30 mouse cellular contexts compared by ENCODE assay signal in genomic region chr11:100147566-100148353, GRCm38 (mm10). TPM values are rescaled to one million over a fixed set of nuclear protein-coding genes. Genes with fewer than 3 reads are reported as not detected.
DNase-seq lines count a peak whose midpoint lies in the region; ATAC-seq and TF ChIP-seq lines count a peak whose summit lies in the region.
"Had no signal": no experiment of that assay in that cellular context is flagged by ENCODE, and none has a peak within 500 bp of the region (broad histone marks: within the 10 kb centered on the region; RNA-seq: fewer than 3 reads in every experiment).

No protein-coding gene starts in this region.

- H3K27ac ChIP-seq in heart, embryonic 11.5 days (ENCODE audit: low read depth, low read length) = no peak overlapping the region
- H3K27ac ChIP-seq: embryonic facial prominence, embryonic 12.5 days; forebrain, embryonic 15.5 days; hindbrain, embryonic 15.5 days; kidney, postnatal 0 days; limb, embryonic 10.5 days had no signal

- H3K4me1 ChIP-seq in heart, embryonic 11.5 days (ENCODE audit: control insufficient read depth, insufficient read depth, low read length) = peaks cover 26% of the 10 kb centered on the region

- CTCF ChIA-PET in Patski (lab: Charles Lee) = interaction anchor here (1.5 kb wide), 1 partner anchor 10 kb away, joined by 4 read pairs; no protein-coding TSS in a partner anchor

- ATAC-seq in heart, embryonic 11.5 days (replicated peaks; ENCODE audit: insufficient number of reproducible peaks, low FRiP score, low TSS enrichment) = no peak
- peak; percentile 46 for ATAC-seq in Patski
- ATAC-seq: forebrain, embryonic 15.5 days; midbrain, embryonic 16.5 days had no signal

- POLR2A ChIA-PET in Patski (lab: Charles Lee) = no interaction called here

- H3K9me3 ChIP-seq in heart, embryonic 11.5 days (replicated peaks; ENCODE audit: control insufficient read depth, low read length) = no peaks in the 10 kb centered on the region
- H3K9me3 ChIP-seq: embryonic facial prominence, embryonic 12.5 days; forebrain, embryonic 15.5 days; hindbrain, embryonic 15.5 days; limb, embryonic 10.5 days had no signal

- no peaks in the 10 kb centered on the region for H3K36me3 ChIP-seq in heart, embryonic 11.5 days (ENCODE audit: control insufficient read depth, insufficient read depth, low read length)
- H3K36me3 ChIP-seq: embryonic facial prominence, embryonic 12.5 days; forebrain, embryonic 15.5 days; hindbrain, embryonic 15.5 days; limb, embryonic 10.5 days had no signal

- 0 out of 2 replicates have a peak overlapping the region, but pooled peaks have one; percentile 10 for H3K9ac ChIP-seq in heart, embryonic 11.5 days (ENCODE audit: low read depth, low read length)
- H3K9ac ChIP-seq: embryonic facial prominence, embryonic 12.5 days; forebrain, embryonic 15.5 days; hindbrain, embryonic 15.5 days had no signal

- no peak for DNase-seq in heart, adult 8-10 months (ENCODE audit: low spot score)
- no peak for DNase-seq in Patski (ENCODE audit: low read depth, low spot score)
- peak; percentile 23 for DNase-seq in mesoderm, embryonic 11.5 days (ENCODE audit: low read depth, low spot score)
- peak; percentile 52 for DNase-seq in yolk sac, embryonic 10.5 days (ENCODE audit: low spot score)
- no peak for DNase-seq in ovary, postnatal 36 days (ENCODE audit: low spot score)
- no peak for DNase-seq in right cerebral cortex, postnatal 36 days (ENCODE audit: low spot score in 2 of 2)
- DNase-seq: adrenal gland, postnatal 14 days; B cell, adult 2 months; cerebellum, adult 11 months; cerebellum, postnatal 10 days; gastrocnemius, postnatal 25 days; heart, postnatal 4 days; kidney, adult 18-20 months; lung, adult 18-20 months; lung, postnatal 36 days; retina, postnatal 1 day; thymus, adult 2 months had no signal

- 32% methylated on average over 5 of the region's 5 CpGs for WGBS in heart, embryonic 11.5 days (ENCODE audit: insufficient replicate concordance)

- in situ Hi-C loops in Patski (cut with MboI; ENCODE audit: low pct_unique_long_range_greater_than_20kb) = no loop called here

- peaks cover 14% of the 10 kb centered on the region for H3K27me3 ChIP-seq in heart, embryonic 11.5 days (ENCODE audit: control insufficient read depth, insufficient read depth, low read length)
- no peaks in the 10 kb centered on the region for H3K27me3 ChIP-seq in Patski

- no peak overlapping the region for H3K4me2 ChIP-seq in heart, embryonic 11.5 days
- H3K4me2 ChIP-seq: embryonic facial prominence, embryonic 12.5 days; forebrain, embryonic 15.5 days; hindbrain, embryonic 15.5 days had no signal

- no peak overlapping the region for H3K4me3 ChIP-seq in heart, embryonic 11.5 days (ENCODE audit: low read depth, low read length)
- H3K4me3 ChIP-seq: embryonic facial prominence, embryonic 12.5 days; forebrain, embryonic 15.5 days; hindbrain, embryonic 15.5 days; limb, embryonic 10.5 days had no signal

- TF ChIP-seq CTCF in Patski (IDR thresholded peaks at IDR 0.05) = no peak

RNA-seq across cellular contexts. Expression of gene Krt19, which starts 0.7 kb away (rescaled TPM):
- polyA plus RNA-seq in heart, embryonic 11.5 days (2014; fragmentation: Nextera tagmentation; extraction: Ambion mirVana) = 48.4 and 69.2 TPM in 2 replicates
- 1 to 10 TPM; 4.6 to 9.6 (median 6.7) TPM for total RNA-seq in heart, adult 8-10 months (2022)
- polyA plus RNA-seq in Patski (2021) = not detected
- total RNA-seq: left cerebral cortex, adult 18-20 months; megakaryocyte-erythroid progenitor cell, adult 5-6 weeks had no signal

RNA-seq across cellular contexts. Expression of gene Krt15, which starts 12.0 kb away (rescaled TPM):
- polyA plus RNA-seq in heart, embryonic 11.5 days (2014; fragmentation: Nextera tagmentation; extraction: Ambion mirVana) = 0.17 and 0.24 TPM in 2 replicates
- total RNA-seq in heart, adult 8-10 months (2022) = under 1 TPM in 1 of 4 experiments, not detected in 3; 0.92 TPM
- polyA plus RNA-seq in Patski (2021) = 0.74 TPM
- total RNA-seq: adrenal gland, postnatal 14 days; gastrocnemius, postnatal 25 days; left cerebral cortex, adult 18-20 months; liver, adult 2 months; megakaryocyte-erythroid progenitor cell, adult 5-6 weeks had no signal
- polyA plus RNA-seq: liver, adult 2 months had no signal

RNA-seq across cellular contexts. Expression of gene Krt13, which starts 26.4 kb away (rescaled TPM):
- polyA plus RNA-seq in heart, embryonic 11.5 days (2014; fragmentation: Nextera tagmentation; extraction: Ambion mirVana) = not detected in 2 replicates
- not detected for total RNA-seq in heart, adult 8-10 months (2022)
- polyA plus RNA-seq in Patski (2021) = not detected
- total RNA-seq: adrenal gland, postnatal 14 days; gastrocnemius, postnatal 25 days; heart, postnatal 4 days; layer of hippocampus, adult 8-10 months; left cerebral cortex, adult 18-20 months; liver, adult 2 months; megakaryocyte-erythroid progenitor cell, adult 5-6 weeks had no signal
- polyA plus RNA-seq: brain, embryonic 14.5 days; embryonic facial prominence, embryonic 12.5 days; forebrain, embryonic 15.5 days; heart, embryonic 14.5 days; limb, embryonic 10.5 days; liver, adult 2 months had no signal

RNA-seq across cellular contexts. Expression of gene Krt36, which starts 42.3 kb away (rescaled TPM):
- polyA plus RNA-seq in heart, embryonic 11.5 days (2014; fragmentation: Nextera tagmentation; extraction: Ambion mirVana) = not detected in 2 replicates
- not detected for total RNA-seq in heart, adult 8-10 months (2022)
- not detected for polyA plus RNA-seq in Patski (2021)
- total RNA-seq: heart, postnatal 4 days; layer of hippocampus, adult 8-10 months; left cerebral cortex, adult 18-20 months; liver, adult 2 months; megakaryocyte-erythroid progenitor cell, adult 5-6 weeks had no signal
- polyA plus RNA-seq: brain, embryonic 14.5 days; forebrain, embryonic 15.5 days; heart, embryonic 14.5 days; hindbrain, embryonic 15.5 days; limb, embryonic 10.5 days; liver, adult 2 months; midbrain, embryonic 16.5 days had no signal

RNA-seq across cellular contexts. Expression of gene Krt9, which starts 45.3 kb away (rescaled TPM):
- not detected in 2 replicates for polyA plus RNA-seq in heart, embryonic 11.5 days (2014; fragmentation: Nextera tagmentation; extraction: Ambion mirVana)
- total RNA-seq in heart, adult 8-10 months (2022) = not detected
- polyA plus RNA-seq in Patski (2021) = not detected
- total RNA-seq: adrenal gland, postnatal 14 days; gastrocnemius, postnatal 25 days; heart, postnatal 4 days; liver, adult 2 months; megakaryocyte-erythroid progenitor cell, adult 5-6 weeks had no signal
- polyA plus RNA-seq: embryonic facial prominence, embryonic 12.5 days; forebrain, embryonic 15.5 days; heart, embryonic 14.5 days; hindbrain, embryonic 15.5 days; kidney, postnatal 0 days; limb, embryonic 10.5 days; liver, adult 2 months; midbrain, embryonic 16.5 days had no signal

Comparison
In these comparisons a context has a peak if more than half of its experiments do, and no peak if none do; other contexts are left out.
1. DNase-seq: peak in mesoderm, embryonic 11.5 days (single experiment) and yolk sac, embryonic 10.5 days (single experiment); none in heart, adult 8-10 months (single experiment), Patski (single experiment), ovary, postnatal 36 days (single experiment) and right cerebral cortex, postnatal 36 days (0 of 2).
2. RNA of gene Krt19, which starts 0.7 kb away (polyA plus RNA-seq): 48.4 to 69.2 TPM in heart, embryonic 11.5 days; not detected in Patski (single experiment); every median in the first group is over 10 times any median in the second.